Mouse (Mus musculus) forebrain, embryonic 16.5 days (tissue): ENCODE data around the gene Tulp3. TPM values are rescaled to one million over a fixed set of nuclear protein-coding genes. Genes with fewer than 3 reads are reported as not detected.
"Not testable (repeated sequence)": the region's sequence is repeated elsewhere in the genome, so short reads cannot be mapped to it uniquely, and the experiment has no call there.

Experiments
- ATAC-seq: fragments of 200-750 bp; cut with Nextera tagmentation; 2 replicates; pipeline ENCODE4 v1.8.0; 2017; ENCODE audit warnings: mild to moderate bottlenecking, moderate library complexity
- H3K27ac ChIP-seq: fragments of 300-500 bp; sonication (generic); 2 replicates; pipeline ENCODE4 v1.5.1; 2014; ENCODE audit warnings: low read length, control low read depth
- H3K27me3 ChIP-seq: fragments of 300-500 bp; sonication (generic); replicated peaks from 2 replicates; pipeline ENCODE4 v1.6.1; 2014; ENCODE audit warnings: low read length; ENCODE audit not compliant: control insufficient read depth, insufficient read depth
- H3K36me3 ChIP-seq: fragments of 300-500 bp; sonication (generic); 2 replicates; pipeline ENCODE4 v1.6.1; 2014; ENCODE audit not compliant: control insufficient read depth, insufficient read depth
- H3K4me1 ChIP-seq: fragments of 300-500 bp; sonication (generic); replicated peaks from 2 replicates; pipeline ENCODE4 v1.6.1; 2014; ENCODE audit warnings: low read length; ENCODE audit not compliant: control insufficient read depth, insufficient read depth
- H3K4me2 ChIP-seq: fragments of 300-500 bp; sonication (generic); 2 replicates; pipeline ENCODE4 v1.6.1; 2014; ENCODE audit warnings: mild to moderate bottlenecking, low read length, control low read depth
- H3K4me3 ChIP-seq: fragments of 300-500 bp; sonication (generic); replicated peaks from 2 replicates; pipeline ENCODE4 v1.5.1; 2014; ENCODE audit warnings: mild to moderate bottlenecking, low read length, control low read depth
- H3K9ac ChIP-seq: fragments of 300-500 bp; sonication (generic); replicated peaks from 2 replicates; pipeline ENCODE4 v1.6.1; 2014; ENCODE audit warnings: low read depth, low read length, control low read depth
- H3K9me3 ChIP-seq: fragments of 300-500 bp; sonication (generic); 2 replicates; pipeline ENCODE4 v1.6.1; 2016; ENCODE audit warnings: low read length; ENCODE audit not compliant: control insufficient read depth
- WGBS: fragments of 180-500 bp; shearing (Covaris S2); extraction: QIAGEN DNeasy Blood & Tissue Kit; methylation state at CpG from one replicate; pipeline ENCODE4 v1.1.7; 2014; 5-methylcytosine and 5-hydroxymethylcytosine counted together
- polyA plus RNA-seq: library from polyadenylated mRNA; unstranded; fragments of >200 nt; fragmentation: Nextera tagmentation; extraction: Ambion mirVana; gene quantifications from 2 replicates; pipeline ENCODE4 v1.2.1, GENCODE M21; 2015

The Tulp3 gene
- polyA plus RNA-seq, 1 experiment from 2014 or later = 17.3 TPM

DNA sequence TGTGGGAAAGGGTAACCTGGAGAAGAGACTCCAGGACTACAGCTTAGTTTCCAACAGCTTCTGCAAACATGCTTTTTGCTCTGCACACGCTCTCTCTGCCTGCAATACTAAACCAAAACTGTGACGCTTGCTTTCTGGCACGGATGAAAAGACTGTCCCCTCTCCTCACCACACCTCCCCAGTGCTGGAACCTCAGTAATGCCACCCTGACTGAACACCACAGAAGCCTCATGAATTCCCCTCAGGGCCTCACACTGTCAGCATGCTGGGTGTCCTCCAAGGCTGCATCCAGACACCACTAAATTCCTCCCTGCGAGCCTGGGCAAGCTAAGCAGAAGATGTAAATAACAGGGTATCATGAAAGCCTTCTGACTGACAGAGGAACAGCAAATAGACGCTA lies 16.8 kb downstream of the Tulp3 start:
- ATAC-seq = peak; percentile 34; the same call in 1 of the 2 replicates

DNA sequence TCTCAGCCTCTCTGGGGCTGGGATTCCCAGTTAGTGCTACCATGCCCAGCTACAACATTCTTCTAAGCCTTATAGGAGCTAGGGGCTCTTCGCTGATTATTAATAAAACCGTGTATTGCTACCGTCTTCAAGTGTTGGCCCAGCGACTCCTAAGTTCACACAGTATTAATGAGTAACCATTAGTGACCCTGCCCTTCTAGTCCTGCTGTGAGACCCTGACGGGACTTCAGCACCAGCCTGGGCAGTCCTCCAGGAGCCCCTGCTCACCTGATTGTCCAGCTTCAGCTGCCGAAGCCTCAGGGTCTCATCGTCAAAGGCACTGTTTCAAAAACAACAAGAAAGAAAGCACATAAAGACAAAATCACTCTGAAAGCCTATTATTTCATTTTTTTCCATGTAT lies 18.2 kb downstream of the Tulp3 start:
- Histone ChIP-seq H3K4me3 (no peak overlapping the region), H3K27me3 (no peaks in the 10 kb centered on the region), H3K27ac (no peak overlapping the region), H3K9me3 (no peaks in the 10 kb centered on the region), H3K4me1 (peaks cover 9% of the 10 kb centered on the region), H3K9ac (no peak overlapping the region), H3K4me2 (no peak overlapping the region), H3K36me3 (peaks cover 1% of the 10 kb centered on the region)
- ATAC-seq = no peak
- WGBS = 66% methylated on average over 7 of the region's 7 CpGs

More for the DNA sequence above, 16.8 kb downstream of the Tulp3 start:
- no peaks in the 10 kb centered on the region for H3K27me3 ChIP-seq
- no peak overlapping the region for H3K9ac ChIP-seq
- no peaks in the 10 kb centered on the region for H3K36me3 ChIP-seq
- H3K4me3 ChIP-seq = no peak overlapping the region
- H3K4me2 ChIP-seq = no peak overlapping the region
- peaks cover 9% of the 10 kb centered on the region for H3K4me1 ChIP-seq
- no peak overlapping the region for H3K27ac ChIP-seq
- H3K9me3 ChIP-seq = no peaks in the 10 kb centered on the region
- WGBS = 41% methylated on average over 5 of the region's 5 CpGs

DNA sequence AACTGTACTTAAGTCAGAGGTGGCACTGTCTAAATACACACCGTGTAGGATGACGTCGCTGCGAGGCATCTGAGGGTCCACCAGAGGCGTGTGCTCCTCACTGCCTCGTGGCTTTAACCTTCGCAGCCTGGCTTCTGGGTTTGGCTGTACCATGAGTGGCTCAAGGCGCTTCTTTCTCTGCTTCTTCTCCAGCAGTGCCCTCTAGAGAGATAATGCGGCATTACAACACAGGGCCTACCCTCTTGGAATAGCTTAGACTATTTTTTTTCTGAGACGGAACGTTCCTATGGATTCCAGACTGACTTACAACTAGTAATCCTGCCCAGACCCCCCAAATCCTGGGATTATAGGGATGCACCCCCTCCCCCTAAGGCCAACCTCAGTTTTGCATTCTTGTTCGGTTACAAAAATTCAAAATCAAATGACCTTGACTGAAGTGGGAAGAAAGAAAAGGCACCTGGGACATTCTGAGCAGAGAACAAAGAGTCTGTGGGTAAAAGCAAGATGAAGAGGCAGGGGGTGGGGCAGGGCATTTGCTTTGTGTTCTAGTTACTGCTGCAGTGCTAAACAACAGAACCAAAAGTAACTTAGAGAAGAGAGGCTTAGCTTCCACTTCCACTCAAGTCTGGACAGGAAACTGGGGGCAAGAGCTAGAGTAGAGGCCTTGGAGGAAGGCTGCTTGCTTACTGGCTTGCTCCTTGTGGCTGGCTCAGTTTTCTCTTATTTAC lies 21.1 kb downstream of the Tulp3 start:
- Histone ChIP-seq H3K9me3 (peaks cover 6% of the 10 kb centered on the region; the same call in 1 of the 2 replicates), H3K27ac (no peak overlapping the region)
- ATAC-seq = peak; percentile 77

DNA sequence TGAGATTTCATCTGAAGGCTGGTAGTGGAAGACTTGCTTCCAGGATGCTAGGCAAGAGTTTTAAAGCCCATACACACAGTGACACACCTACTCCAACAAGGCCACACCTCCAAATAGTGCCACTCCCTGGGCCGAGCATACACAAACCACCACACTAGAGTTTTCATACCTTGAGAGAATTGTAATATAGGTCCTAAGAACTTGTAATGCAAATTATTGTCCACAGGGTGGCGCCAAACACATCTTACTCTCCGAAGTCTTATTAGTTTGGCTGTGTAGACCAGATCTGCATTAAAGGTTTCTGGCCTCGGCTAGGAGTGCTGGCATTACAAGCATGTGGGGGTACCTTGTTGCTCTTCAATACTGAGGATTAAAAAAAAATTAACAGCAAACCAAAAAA lies 37.3 kb downstream of the Tulp3 start:
- Histone ChIP-seq H3K27ac (no peak overlapping the region), H3K4me2 (no peak overlapping the region), H3K27me3 (no peaks in the 10 kb centered on the region), H3K4me3 (no peak overlapping the region), H3K9me3 (no peaks in the 10 kb centered on the region), H3K36me3 (peaks cover 12% of the 10 kb centered on the region; the same call in 1 of the 2 replicates), H3K4me1 (no peaks in the 10 kb centered on the region), H3K9ac (no peak overlapping the region)
- peak; percentile 61 for ATAC-seq
- 6% methylated on average over 4 of the region's 4 CpGs for WGBS

More for the DNA sequence above, 21.1 kb downstream of the Tulp3 start:
- Histone ChIP-seq H3K4me3 (0 out of 2 replicates have a peak overlapping the region, but pooled peaks have one; percentile 11), H3K4me2 (no peak overlapping the region), H3K4me1 (peaks cover 6% of the 10 kb centered on the region), H3K27me3 (no peaks in the 10 kb centered on the region), H3K9ac (peak overlapping the region; percentile 15), H3K36me3 (peaks cover 10% of the 10 kb centered on the region)
- WGBS = 15% methylated on average over 12 of the region's 12 CpGs

DNA sequence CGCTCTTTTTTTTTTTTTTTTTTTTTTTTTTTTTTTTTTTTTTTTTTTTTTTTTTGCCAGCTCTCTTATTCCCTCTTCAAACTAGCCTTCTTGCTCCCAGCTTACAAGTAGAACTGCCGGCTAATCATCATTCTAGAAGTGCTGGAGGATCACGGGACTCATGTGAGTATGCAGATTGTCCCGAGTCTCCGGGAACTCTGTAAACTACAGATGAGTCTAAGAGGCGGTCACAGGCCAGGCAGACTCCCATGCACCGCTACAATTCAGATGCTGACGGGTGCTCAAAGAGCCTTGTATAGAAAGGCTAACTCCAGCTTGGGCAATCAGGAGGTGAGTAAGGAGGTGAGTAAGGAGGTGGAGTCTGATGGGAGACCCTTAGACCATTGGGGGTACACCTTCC lies 40.1 kb downstream of the Tulp3 start:
- Histone ChIP-seq H3K4me2 (no peak overlapping the region), H3K27ac (no peak overlapping the region), H3K27me3 (no peaks in the 10 kb centered on the region), H3K36me3 (no peaks in the 10 kb centered on the region), H3K4me3 (no peak overlapping the region), H3K4me1 (no peaks in the 10 kb centered on the region), H3K9me3 (no peaks in the 10 kb centered on the region), H3K9ac (no peak overlapping the region)
- no peak for ATAC-seq
- 81% methylated on average over 8 of the region's 8 CpGs for WGBS

DNA sequence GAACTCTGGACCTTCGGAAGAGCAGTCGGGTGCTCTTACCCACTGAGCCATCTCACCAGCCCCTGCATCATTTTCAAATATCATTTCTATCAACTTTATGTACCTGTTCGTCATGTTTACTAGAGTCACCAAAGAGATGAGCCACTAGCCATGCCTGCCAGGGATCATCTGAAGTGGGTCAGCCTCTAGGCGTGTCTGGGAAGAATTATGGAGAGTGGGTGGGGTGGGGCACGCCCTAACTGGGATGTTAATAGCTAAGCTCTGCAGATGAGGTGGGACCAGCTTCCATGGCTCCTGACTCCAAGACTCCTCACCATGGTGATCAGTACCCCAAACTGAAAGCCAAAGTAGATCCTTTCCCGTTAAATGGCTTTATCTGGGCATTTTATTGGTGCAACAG lies 40.9 kb downstream of the Tulp3 start:
- no peaks in the 10 kb centered on the region for H3K9me3 ChIP-seq
- H3K9ac ChIP-seq = no peak overlapping the region
- H3K36me3 ChIP-seq = no peaks in the 10 kb centered on the region
- no peak overlapping the region for H3K27ac ChIP-seq
- no peak for ATAC-seq
- no peak overlapping the region for H3K4me3 ChIP-seq
- no peaks in the 10 kb centered on the region for H3K4me1 ChIP-seq
- no peak overlapping the region for H3K4me2 ChIP-seq
- H3K27me3 ChIP-seq = no peaks in the 10 kb centered on the region
- WGBS = 87% methylated on average over 6 of the region's 6 CpGs

DNA sequence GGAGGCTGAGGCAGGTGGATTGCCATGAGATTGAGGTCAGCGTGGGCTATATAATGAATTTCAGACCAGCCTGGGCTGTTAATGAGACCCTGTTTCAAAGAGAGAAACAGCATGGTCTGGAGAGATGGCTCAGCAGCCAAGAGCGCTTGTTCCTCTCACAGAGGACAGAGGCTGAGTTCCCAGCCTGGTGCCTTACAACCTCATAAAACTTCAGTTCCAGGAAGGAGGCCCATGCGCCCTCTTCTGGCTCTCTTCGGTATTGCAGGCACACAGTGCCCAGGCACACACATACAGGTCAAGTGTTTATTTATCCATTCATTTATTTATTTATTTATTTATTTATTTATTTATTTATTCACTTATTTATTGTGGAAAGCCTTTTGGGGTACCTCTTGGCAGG lies 47.3 kb downstream of the Tulp3 start:
- Histone ChIP-seq H3K9me3 (no peaks in the 10 kb centered on the region), H3K9ac (no peak overlapping the region), H3K36me3 (no peaks in the 10 kb centered on the region), H3K27me3 (no peaks in the 10 kb centered on the region), H3K27ac (no peak overlapping the region), H3K4me2 (no peak overlapping the region), H3K4me1 (no peaks in the 10 kb centered on the region), H3K4me3 (no peak overlapping the region)
- ATAC-seq = peak; percentile 71
- WGBS = 26% methylated on average over 4 of the region's 4 CpGs

DNA sequence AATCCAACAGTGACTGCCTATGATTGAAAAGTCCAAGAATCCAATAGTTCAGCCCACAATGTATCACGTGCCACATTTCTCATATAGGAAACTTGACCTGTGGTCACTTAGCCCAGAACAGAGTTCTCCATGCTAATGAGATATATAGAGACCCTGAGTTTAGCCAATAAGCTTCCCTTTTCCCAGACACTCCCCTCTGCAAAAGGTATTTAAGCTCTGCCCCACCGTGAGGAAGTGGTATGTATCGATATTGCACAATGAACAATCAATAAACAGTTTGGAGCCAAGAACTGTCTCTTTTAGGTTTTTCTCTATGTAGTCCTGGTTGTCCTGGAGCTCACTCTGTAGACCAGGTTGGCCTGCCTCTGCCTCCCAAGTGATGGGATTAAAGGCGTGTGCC lies 50.9 kb downstream of the Tulp3 start:
- peaks cover 15% of the 10 kb centered on the region; the same call in 1 of the 2 replicates for H3K27me3 ChIP-seq
- peaks cover 3% of the 10 kb centered on the region for H3K9me3 ChIP-seq
- H3K4me2 ChIP-seq = no peak overlapping the region
- no peak for ATAC-seq
- no peak overlapping the region for H3K27ac ChIP-seq
- no peak overlapping the region for H3K4me3 ChIP-seq
- H3K36me3 ChIP-seq = no peaks in the 10 kb centered on the region
- 88% methylated on average over 4 of the region's 4 CpGs for WGBS
- no peak overlapping the region for H3K9ac ChIP-seq
- peaks cover 8% of the 10 kb centered on the region for H3K4me1 ChIP-seq

DNA sequence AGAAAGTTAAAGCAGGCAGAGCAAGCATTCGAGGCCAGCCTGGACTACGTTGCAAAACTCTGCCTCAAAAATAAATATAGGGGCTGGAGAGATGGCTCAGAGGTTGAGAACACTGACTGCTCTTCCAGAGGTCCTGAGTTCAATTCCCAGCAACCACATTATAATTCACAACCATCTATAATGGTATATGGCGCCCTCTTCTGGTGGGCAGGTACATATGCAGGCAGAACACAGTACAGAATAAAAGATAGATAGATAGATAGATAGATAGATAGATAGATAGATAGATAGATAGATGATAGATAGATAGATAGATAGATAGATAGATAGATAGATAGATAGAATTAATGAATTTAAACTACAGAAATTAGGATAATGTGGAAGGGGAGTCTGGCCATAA lies 53.0 kb downstream of the Tulp3 start:
- H3K9me3 ChIP-seq, H3K9ac ChIP-seq, H3K4me3 ChIP-seq, H3K36me3 ChIP-seq, ATAC-seq, H3K27ac ChIP-seq, H3K4me2 ChIP-seq: not testable (repeated sequence)
- WGBS = 71% methylated on average over 3 of the region's 3 CpGs
- Histone ChIP-seq H3K4me1 (peaks cover 11% of the 10 kb centered on the region), H3K27me3 (peaks cover 34% of the 10 kb centered on the region)
